Mouse (Mus musculus) forebrain, embryonic 11.5 days (tissue): ENCODE results near the gene Dok7. TPM values are rescaled to one million over a fixed set of nuclear protein-coding genes. Genes with fewer than 3 reads are reported as not detected.

Source experiments
- ATAC-seq: fragments of 200-750 bp; cut with Nextera tagmentation; replicated peaks from 2 replicates; pipeline ENCODE4 v1.8.0; 2017; ENCODE audit warnings: moderate TSS enrichment; ENCODE audit not compliant: low FRiP score
- DNase-seq: peaks from one replicate; pipeline ENCODE4 v3.0.0-alpha.2; 2017; ENCODE audit warnings: low spot score
- H3K27ac ChIP-seq: fragments of 300-500 bp; sonication (generic); 2 replicates; pipeline ENCODE4 v1.5.1; 2014; ENCODE audit warnings: low read depth, low read length
- H3K27me3 ChIP-seq: fragments of 300-500 bp; sonication (generic); 2 replicates; pipeline ENCODE4 v1.6.1; 2014; ENCODE audit warnings: mild to moderate bottlenecking, low read length, mixed read lengths; ENCODE audit not compliant: control insufficient read depth, insufficient read depth
- H3K36me3 ChIP-seq: fragments of 300-500 bp; sonication (generic); 2 replicates; pipeline ENCODE4 v1.6.1; 2014; ENCODE audit warnings: mild to moderate bottlenecking, low read length, moderate library complexity, mixed read lengths; ENCODE audit not compliant: control insufficient read depth, insufficient read depth
- H3K4me1 ChIP-seq: fragments of 300-500 bp; sonication (generic); replicated peaks from 2 replicates; pipeline ENCODE4 v1.6.1; 2014; ENCODE audit warnings: low read length, mixed read lengths; ENCODE audit not compliant: control insufficient read depth, insufficient read depth
- H3K4me2 ChIP-seq: fragments of 300-500 bp; sonication (generic); 2 replicates; pipeline ENCODE4 v1.6.1; 2014; ENCODE audit warnings: low read depth, mild to moderate bottlenecking, low read length, moderate library complexity, mixed read lengths; ENCODE audit not compliant: severe bottlenecking
- H3K4me3 ChIP-seq: fragments of 300-500 bp; sonication (generic); 2 replicates; pipeline ENCODE4 v1.5.1; 2014; ENCODE audit warnings: low read depth, low read length
- H3K9ac ChIP-seq: fragments of 300-500 bp; sonication (generic); 2 replicates; pipeline ENCODE4 v1.6.1; 2014; ENCODE audit warnings: low read length
- H3K9me3 ChIP-seq: fragments of 300-500 bp; sonication (generic); 2 replicates; pipeline ENCODE4 v1.6.1; 2016; ENCODE audit warnings: low read length, mixed read lengths; ENCODE audit not compliant: control insufficient read depth
- WGBS: fragments of 180-500 bp; shearing (Covaris S2); extraction: QIAGEN DNeasy Blood & Tissue Kit; methylation state at CpG from one replicate; pipeline ENCODE4 v1.1.7; 2014; 5-methylcytosine and 5-hydroxymethylcytosine counted together
- microRNA-seq: library from miRNA; unstranded; fragments of <30 nt; microRNA quantifications from one replicate; pipeline ENCODE4, GENCODE M21; 2016; ENCODE audit not compliant: insufficient number of aligned reads
- polyA plus RNA-seq: library from polyadenylated mRNA; unstranded; fragments of >200 nt; fragmentation: Nextera tagmentation; extraction: Ambion mirVana; gene quantifications from 2 replicates; pipeline ENCODE4 v1.2.1, GENCODE M21; 2014

The Dok7 gene
- polyA plus RNA-seq, 1 experiment from 2014 or later, result not detected

- Histone ChIP-seq H3K4me2 (no peak overlapping the region), H3K27ac (no peak overlapping the region), H3K36me3 (no peaks in the 10 kb centered on the region), H3K27me3 (no peaks in the 10 kb centered on the region), H3K4me1 (no peaks in the 10 kb centered on the region), H3K4me3 (no peak overlapping the region), H3K9me3 (no peaks in the 10 kb centered on the region), H3K9ac (no peak overlapping the region)
- DNase-seq (no peak), ATAC-seq (no peak)
- WGBS, result 83% methylated on average over 4 of the region's 4 CpGs
Measured at GRCm38 (mm10) chr5:35133468-35133867, 76.9 kb downstream of the Dok7 start.

DNA sequence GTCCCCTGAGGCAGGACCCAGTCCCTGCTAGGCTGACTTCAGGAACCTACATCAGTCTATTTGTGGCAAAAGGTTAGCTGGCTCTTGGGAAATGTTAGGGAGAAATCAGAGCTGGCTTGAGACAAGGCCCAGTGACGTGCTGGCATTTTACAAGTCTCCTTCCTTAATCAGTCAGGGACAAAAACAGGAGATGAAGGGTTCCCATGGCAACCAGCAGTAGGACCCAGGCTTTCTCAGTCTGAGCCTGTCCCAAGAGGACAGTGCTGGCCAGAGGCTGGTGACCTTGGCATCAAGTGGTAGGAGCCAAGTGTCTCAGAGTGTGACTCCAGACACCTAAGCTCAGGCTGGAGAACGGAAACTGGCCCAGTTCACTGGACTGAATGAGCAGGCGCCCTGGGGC, 77.7 kb downstream of the Dok7 start:
- no peak overlapping the region for H3K27ac ChIP-seq
- H3K4me3 ChIP-seq, result no peak overlapping the region
- H3K4me2 ChIP-seq, result no peak overlapping the region
- no peaks in the 10 kb centered on the region for H3K4me1 ChIP-seq
- H3K36me3 ChIP-seq, result no peaks in the 10 kb centered on the region
- H3K9ac ChIP-seq, result no peak overlapping the region
- ATAC-seq, result no peak
- 63% methylated on average over 3 of the region's 3 CpGs for WGBS
- no peaks in the 10 kb centered on the region for H3K27me3 ChIP-seq
- H3K9me3 ChIP-seq, result no peaks in the 10 kb centered on the region
- no peak for DNase-seq

DNA sequence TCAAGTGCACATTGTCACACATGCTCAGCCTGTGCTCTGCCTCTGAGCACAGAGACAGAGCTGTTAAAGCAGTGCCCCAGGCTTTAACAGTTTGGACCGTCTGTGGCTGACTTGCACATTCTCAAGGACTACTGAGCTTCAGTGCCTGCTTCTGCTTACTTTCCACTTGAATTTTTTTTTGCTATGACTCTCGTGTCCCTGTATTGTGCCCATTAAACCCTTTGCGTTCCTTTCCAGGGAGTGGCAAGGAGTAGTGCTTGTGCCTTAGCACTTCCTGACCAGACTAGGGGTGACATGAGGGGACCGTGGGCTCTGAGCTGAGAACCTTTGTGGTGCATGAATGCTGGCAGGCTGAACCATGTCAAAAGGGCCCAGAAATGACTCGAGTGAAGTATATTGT, 79.3 kb downstream of the Dok7 start:
- Histone ChIP-seq H3K4me2 (no peak overlapping the region), H3K27me3 (no peaks in the 10 kb centered on the region), H3K36me3 (no peaks in the 10 kb centered on the region), H3K27ac (no peak overlapping the region), H3K4me1 (no peaks in the 10 kb centered on the region), H3K9ac (no peak overlapping the region), H3K4me3 (no peak overlapping the region), H3K9me3 (no peaks in the 10 kb centered on the region)
- DNase-seq (no peak), ATAC-seq (no peak)
- WGBS, result 86% methylated on average over 5 of the region's 5 CpGs

Small RNAs within 50 kb of the gene (microRNA-seq; reads per million reads assigned to microRNA genes)
- gene Mir3097, result 11.8 reads per million, percentile 6 among the genes with 10 or more reads in this experiment

Other genes starting within 250 kb of the Dok7 start
- 2.5 and 2.8 TPM in 2 replicates for gene Msantd1, start 148.8 kb upstream of the Dok7 start, polyA plus RNA-seq
- gene Rgs12, start 107.3 kb upstream of the Dok7 start, polyA plus RNA-seq, result 54.4 and 55.9 TPM in 2 replicates
- 0.17 and 0.45 TPM in 2 replicates for gene Hgfac, start 15.3 kb upstream of the Dok7 start, polyA plus RNA-seq
- 83.2 and 83.7 TPM in 2 replicates for gene Lrpap1, start 49.0 kb downstream of the Dok7 start, polyA plus RNA-seq
- 0.05 TPM in 1 of 2 replicates, not detected in the other for gene Adra2c, start 221.6 kb downstream of the Dok7 start, polyA plus RNA-seq